Mouse (Mus musculus) intestine, embryonic 14.5 days (tissue): ENCODE results near the gene Fto. TPM values are rescaled to one million over a fixed set of nuclear protein-coding genes. Genes with fewer than 3 reads are reported as not detected.

ENCODE experiments used
- ATAC-seq: fragments of 200-750 bp; cut with Nextera tagmentation; replicated peaks from 2 replicates; pipeline ENCODE4 v1.8.0; 2017; ENCODE audit warnings: low read depth, moderate number of reproducible peaks, moderate TSS enrichment, moderate library complexity; ENCODE audit not compliant: low FRiP score, low TSS enrichment
- DNase-seq: peaks from one replicate; pipeline ENCODE4 v3.0.0-alpha.2; 2018; ENCODE audit warnings: low spot score
- H3K27ac ChIP-seq: fragments of 300-500 bp; sonication (generic); 2 replicates; pipeline ENCODE4 v1.5.1; 2014; ENCODE audit warnings: low read depth, mild to moderate bottlenecking, control low read depth
- H3K27me3 ChIP-seq: fragments of 300-500 bp; sonication (generic); replicated peaks from 2 replicates; pipeline ENCODE4 v1.6.1; 2014; ENCODE audit warnings: low read length, control low read depth; ENCODE audit not compliant: control insufficient read depth, insufficient read depth
- H3K36me3 ChIP-seq: fragments of 300-500 bp; sonication (generic); 2 replicates; pipeline ENCODE4 v1.6.1; 2014; ENCODE audit warnings: low read length, control low read depth; ENCODE audit not compliant: control insufficient read depth, insufficient read depth
- H3K4me1 ChIP-seq: fragments of 300-500 bp; sonication (generic); replicated peaks from 2 replicates; pipeline ENCODE4 v1.6.1; 2014; ENCODE audit warnings: low read length, control low read depth, mixed read lengths; ENCODE audit not compliant: control insufficient read depth, insufficient read depth
- H3K4me2 ChIP-seq: fragments of 300-500 bp; sonication (generic); 2 replicates; pipeline ENCODE4 v1.6.1; 2014; ENCODE audit warnings: low read length
- H3K4me3 ChIP-seq: fragments of 300-500 bp; sonication (generic); 2 replicates; pipeline ENCODE4 v1.5.1; 2014; ENCODE audit warnings: low read depth, low read length, control low read depth, mixed read lengths
- H3K9ac ChIP-seq: fragments of 300-500 bp; sonication (generic); 2 replicates; pipeline ENCODE4 v1.6.1; 2014; ENCODE audit warnings: mild to moderate bottlenecking, low read length
- H3K9me3 ChIP-seq: fragments of 300-500 bp; sonication (generic); 2 replicates; pipeline ENCODE4 v1.6.1; 2016; ENCODE audit warnings: low read length, control low read depth; ENCODE audit not compliant: control insufficient read depth
- WGBS: fragments of 180-500 bp; shearing (Covaris S2); extraction: QIAGEN DNeasy Blood & Tissue Kit; methylation state at CpG from one replicate; pipeline ENCODE4 v1.1.7; 2014; 5-methylcytosine and 5-hydroxymethylcytosine counted together
- polyA plus RNA-seq: library from polyadenylated mRNA; unstranded; fragments of >200 nt; fragmentation: Nextera tagmentation; extraction: Ambion mirVana; gene quantifications from 2 replicates; pipeline ENCODE4 v1.2.1, GENCODE M21; 2014

The Fto gene
- polyA plus RNA-seq, 1 experiment from 2014 or later: 77.7 TPM

DNA sequence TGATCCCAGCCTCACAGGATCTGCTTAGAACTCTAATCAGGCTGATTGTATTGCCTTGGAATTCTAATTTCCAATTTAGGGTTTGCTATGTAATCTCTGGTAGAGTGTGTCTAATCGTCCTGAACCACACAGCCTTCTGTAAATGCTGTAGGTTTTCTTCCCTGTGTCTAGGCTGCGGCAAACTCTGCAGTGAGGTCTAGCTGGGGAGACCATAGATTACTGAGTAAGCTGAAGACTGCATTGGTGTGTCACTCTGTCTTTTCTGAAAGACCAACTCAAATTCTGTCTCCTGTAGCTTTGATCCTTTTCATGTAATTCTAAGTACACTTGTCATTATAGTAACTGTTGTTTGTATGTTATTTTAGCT, 253.2 kb downstream of the Fto start:
- Histone ChIP-seq H3K9me3 (no peaks in the 10 kb centered on the region), H3K36me3 (no peaks in the 10 kb centered on the region), H3K27ac (no peak overlapping the region), H3K9ac (no peak overlapping the region), H3K4me2 (no peak overlapping the region), H3K27me3 (no peaks in the 10 kb centered on the region), H3K4me1 (peaks cover 32% of the 10 kb centered on the region), H3K4me3 (no peak overlapping the region)
- ATAC-seq (no peak), DNase-seq (no peak)
- WGBS: 63% methylated on average over 2 of the region's 2 CpGs

DNA sequence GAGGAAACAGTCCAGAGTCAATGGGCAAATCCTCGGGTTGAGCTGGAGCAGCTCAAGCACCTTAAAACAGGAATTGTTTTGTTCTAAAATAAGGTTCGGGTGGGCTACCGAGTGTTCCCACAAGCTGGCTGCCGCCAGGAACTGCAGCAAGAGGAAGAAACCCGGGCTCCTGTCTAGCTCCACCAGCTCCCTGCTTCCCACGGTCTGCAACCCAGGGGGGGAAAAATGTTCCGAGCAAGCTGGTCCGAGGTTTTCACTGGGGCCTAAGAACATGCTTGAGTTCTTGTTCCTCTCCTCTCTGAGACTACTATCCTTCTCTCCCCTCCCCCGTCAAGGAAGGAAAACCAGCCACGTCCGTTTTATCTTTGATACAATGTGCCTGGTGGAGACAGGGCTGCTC, 256.5 kb downstream of the Fto start:
- H3K4me2 ChIP-seq: peak overlapping the region; percentile 15; the same call in 1 of the 2 replicates

DNA sequence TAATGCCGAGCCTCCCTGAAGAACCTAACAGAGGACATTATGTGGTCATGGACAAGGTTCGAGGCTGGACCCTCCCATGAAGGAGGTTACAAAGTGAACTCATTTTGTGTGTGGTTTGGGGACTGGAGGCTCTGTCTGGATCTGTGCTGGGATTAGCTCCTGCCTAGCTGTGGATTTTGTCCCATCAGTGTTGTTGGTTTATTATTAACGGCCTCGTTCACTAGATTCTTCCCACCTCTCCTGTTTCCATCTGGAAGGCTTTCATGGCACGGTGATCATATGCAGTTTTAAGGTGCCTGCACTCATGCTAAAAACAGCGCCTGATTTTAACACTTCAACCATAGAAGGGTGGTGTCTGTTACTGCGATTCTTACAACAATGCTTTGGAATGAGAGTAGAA, 257.5 kb downstream of the Fto start:
- peaks cover 19% of the 10 kb centered on the region for H3K4me1 ChIP-seq
- no peak overlapping the region for H3K9ac ChIP-seq
- no peak overlapping the region for H3K4me2 ChIP-seq
- 80% methylated on average over 7 of the region's 7 CpGs for WGBS
- no peak overlapping the region for H3K27ac ChIP-seq
- no peak for DNase-seq
- H3K4me3 ChIP-seq: no peak overlapping the region
- no peaks in the 10 kb centered on the region for H3K9me3 ChIP-seq
- H3K27me3 ChIP-seq: no peaks in the 10 kb centered on the region
- ATAC-seq: no peak
- H3K36me3 ChIP-seq: no peaks in the 10 kb centered on the region

More for the DNA sequence above, 256.5 kb downstream of the Fto start:
- no peak overlapping the region for H3K9ac ChIP-seq
- no peak for DNase-seq
- 35% methylated on average over 11 of the region's 11 CpGs for WGBS
- H3K4me1 ChIP-seq: peaks cover 25% of the 10 kb centered on the region
- no peaks in the 10 kb centered on the region for H3K36me3 ChIP-seq
- no peak overlapping the region for H3K4me3 ChIP-seq
- ATAC-seq: no peak
- H3K27ac ChIP-seq: no peak overlapping the region
- H3K9me3 ChIP-seq: no peaks in the 10 kb centered on the region
- no peaks in the 10 kb centered on the region for H3K27me3 ChIP-seq

DNA sequence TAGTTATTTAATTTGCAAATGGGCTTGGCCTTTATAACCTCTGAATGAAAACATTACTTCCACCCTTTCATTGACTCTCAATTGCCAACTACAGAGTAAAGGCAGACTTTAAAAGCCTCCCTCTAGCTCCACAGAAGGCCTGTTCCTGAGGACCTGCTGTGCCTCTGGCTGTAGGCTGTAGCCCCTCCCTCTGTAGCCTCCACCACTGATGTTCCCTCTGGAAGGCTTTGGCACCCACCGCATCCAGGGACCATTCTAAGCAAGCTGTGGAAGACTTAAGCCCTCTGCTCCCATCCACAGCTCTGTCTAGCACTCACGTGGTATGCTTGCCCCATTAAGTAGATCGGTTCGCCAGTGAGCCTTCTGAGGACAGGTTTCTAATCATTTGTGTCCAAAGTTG, 258.7 kb downstream of the Fto start:
- no peak overlapping the region for H3K27ac ChIP-seq
- H3K9me3 ChIP-seq: no peaks in the 10 kb centered on the region
- H3K9ac ChIP-seq: no peak overlapping the region
- no peak overlapping the region for H3K4me2 ChIP-seq
- no peak overlapping the region for H3K4me3 ChIP-seq
- no peak for DNase-seq
- WGBS: 72% methylated on average over 4 of the region's 4 CpGs
- no peaks in the 10 kb centered on the region for H3K27me3 ChIP-seq
- no peak for ATAC-seq
- peaks cover 13% of the 10 kb centered on the region for H3K4me1 ChIP-seq
- H3K36me3 ChIP-seq: no peaks in the 10 kb centered on the region

DNA sequence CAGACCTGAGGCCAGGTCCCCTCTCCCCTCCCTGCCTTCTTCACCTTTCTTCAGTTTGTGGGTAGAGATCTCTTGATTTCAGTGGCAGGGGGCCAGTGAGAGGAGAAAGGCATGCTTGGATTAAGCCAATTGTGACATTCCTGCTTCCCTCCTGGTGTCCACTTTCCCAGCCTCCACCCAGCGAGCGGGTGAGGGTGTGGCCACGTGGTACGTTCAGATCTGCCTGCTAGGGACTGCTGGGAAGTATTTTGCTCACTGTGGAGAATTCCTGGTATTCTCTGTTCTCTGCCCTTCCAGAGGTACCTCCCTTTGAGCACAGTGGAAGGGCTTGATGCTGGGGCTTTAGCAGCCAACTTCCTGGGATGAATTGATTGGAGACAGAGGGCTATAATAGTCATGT, 259.3 kb downstream of the Fto start:
- no peaks in the 10 kb centered on the region for H3K27me3 ChIP-seq
- peaks cover 13% of the 10 kb centered on the region for H3K4me1 ChIP-seq
- WGBS: 32% methylated on average over 4 of the region's 4 CpGs
- DNase-seq: no peak
- no peak overlapping the region for H3K27ac ChIP-seq
- no peak overlapping the region for H3K9ac ChIP-seq
- H3K4me3 ChIP-seq: no peak overlapping the region
- no peak overlapping the region for H3K4me2 ChIP-seq
- no peaks in the 10 kb centered on the region for H3K36me3 ChIP-seq
- ATAC-seq: no peak
- no peaks in the 10 kb centered on the region for H3K9me3 ChIP-seq

DNA sequence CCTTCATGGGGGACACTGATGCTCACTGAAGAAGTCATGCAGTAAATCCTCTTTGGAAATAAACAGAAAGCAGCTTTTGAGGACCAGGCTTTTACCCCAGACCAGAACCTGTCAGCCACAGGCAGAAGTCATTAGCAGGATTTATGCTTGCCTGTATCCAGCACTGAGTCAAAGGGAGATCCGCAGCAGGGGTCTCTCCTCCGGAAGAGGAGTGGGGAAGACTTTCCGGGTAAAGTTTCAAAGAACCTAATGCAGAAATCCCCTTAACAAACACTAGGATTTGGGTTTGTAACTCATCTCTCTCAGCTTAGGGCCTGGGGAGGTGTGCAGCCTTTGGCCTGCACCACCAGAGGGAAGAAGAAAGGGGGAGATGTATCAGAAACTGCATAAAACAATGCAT, 262.3 kb downstream of the Fto start:
- no peaks in the 10 kb centered on the region for H3K9me3 ChIP-seq
- H3K27me3 ChIP-seq: no peaks in the 10 kb centered on the region
- H3K27ac ChIP-seq: no peak overlapping the region
- WGBS: 28% methylated on average over 3 of the region's 3 CpGs
- H3K9ac ChIP-seq: no peak overlapping the region
- peaks cover 4% of the 10 kb centered on the region; the same call in 1 of the 2 replicates for H3K4me1 ChIP-seq
- ATAC-seq: no peak
- H3K4me2 ChIP-seq: no peak overlapping the region
- no peak overlapping the region for H3K4me3 ChIP-seq
- DNase-seq: no peak
- no peaks in the 10 kb centered on the region for H3K36me3 ChIP-seq

DNA sequence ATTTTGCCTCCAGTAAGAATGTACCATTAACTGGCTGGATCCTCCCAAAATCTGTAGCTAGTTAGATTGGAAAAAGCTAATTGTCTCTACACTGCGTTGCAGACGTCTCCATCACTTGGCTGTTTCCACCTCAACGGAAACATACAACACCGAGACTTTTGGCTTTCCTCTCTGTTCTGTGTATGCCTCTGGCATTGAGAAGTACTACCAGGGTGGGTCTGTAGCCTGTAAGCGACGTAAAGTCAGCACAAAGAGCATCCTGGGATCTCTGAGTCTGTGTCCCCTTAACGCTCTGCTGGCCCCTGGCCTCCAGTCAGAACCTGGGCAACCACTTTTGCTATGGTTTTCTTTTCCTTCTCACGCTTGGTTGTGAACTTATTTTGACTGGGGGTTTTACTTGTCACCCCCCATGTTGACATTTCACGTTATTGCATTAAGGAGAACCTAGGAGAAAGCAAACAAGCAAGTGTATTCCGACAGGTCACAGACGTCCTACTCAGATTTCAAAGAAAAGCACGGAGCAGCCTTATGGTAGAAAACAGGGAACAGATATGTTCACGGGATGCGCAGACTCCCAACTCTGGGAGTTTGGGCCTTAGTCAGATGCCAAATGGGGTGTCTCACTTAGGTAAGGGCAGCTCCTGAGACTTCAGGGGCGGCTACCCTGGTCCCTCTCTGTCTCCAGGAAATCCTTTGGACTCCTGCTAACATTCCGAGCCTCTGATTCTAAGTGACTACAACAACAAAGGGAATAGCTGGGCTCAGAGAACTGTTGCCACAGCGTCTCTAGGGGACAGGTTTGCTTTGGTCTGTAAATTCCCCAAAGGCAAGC, 263.0 kb downstream of the Fto start:
- ATAC-seq: no peak
- DNase-seq: no peak
- Histone ChIP-seq H3K4me3 (no peak overlapping the region), H3K4me1 (peaks cover 4% of the 10 kb centered on the region; the same call in 1 of the 2 replicates), H3K27me3 (no peaks in the 10 kb centered on the region), H3K4me2 (no peak overlapping the region), H3K9ac (no peak overlapping the region), H3K9me3 (no peaks in the 10 kb centered on the region), H3K27ac (no peak overlapping the region), H3K36me3 (no peaks in the 10 kb centered on the region)
- 41% methylated on average over 17 of the region's 17 CpGs for WGBS

DNA sequence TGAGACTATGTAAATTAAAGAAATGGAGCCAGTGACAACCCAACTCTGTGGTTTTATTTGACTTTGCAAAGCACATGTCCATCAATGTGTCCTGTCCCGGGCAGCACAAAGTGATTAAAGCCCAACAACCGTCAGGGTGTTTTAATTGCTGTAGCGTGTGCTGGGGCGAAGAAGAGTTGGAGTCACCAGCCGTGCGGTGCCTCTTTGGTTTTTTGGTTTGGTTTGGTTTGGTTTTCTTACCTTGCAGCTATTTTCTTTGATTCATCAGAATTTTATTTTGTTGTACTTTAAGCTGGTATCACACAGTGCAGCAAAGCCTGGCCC, 263.6 kb downstream of the Fto start:
- Histone ChIP-seq H3K27ac (no peak overlapping the region), H3K9me3 (no peaks in the 10 kb centered on the region), H3K4me2 (no peak overlapping the region), H3K4me1 (peaks cover 4% of the 10 kb centered on the region; the same call in 1 of the 2 replicates), H3K9ac (no peak overlapping the region), H3K4me3 (no peak overlapping the region), H3K36me3 (no peaks in the 10 kb centered on the region), H3K27me3 (no peaks in the 10 kb centered on the region)
- 63% methylated on average over 6 of the region's 6 CpGs for WGBS
- no peak for ATAC-seq
- no peak for DNase-seq

DNA sequence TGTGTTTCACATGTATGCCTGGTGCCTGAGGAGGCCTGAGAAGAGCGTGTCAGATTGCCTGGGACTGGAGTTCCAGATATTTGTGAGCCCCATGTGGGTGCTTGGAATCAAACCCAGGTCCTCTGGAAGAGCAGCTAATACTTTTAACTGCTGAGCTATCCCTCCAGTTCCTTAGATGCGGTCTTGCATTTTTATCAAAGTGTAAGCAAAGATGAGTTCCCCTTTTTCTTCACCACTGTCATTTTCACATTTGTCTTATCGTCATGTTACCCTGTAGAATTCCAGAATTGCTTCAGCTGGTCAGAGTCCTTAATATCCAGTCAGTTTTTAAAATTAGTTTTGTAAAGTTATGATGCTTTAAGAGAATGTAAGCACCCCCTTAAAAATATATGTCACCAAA, 264.3 kb downstream of the Fto start:
- 95% methylated on average over 3 of the region's 3 CpGs for WGBS

More for the DNA sequence above, 264.3 kb downstream of the Fto start:
- Histone ChIP-seq H3K27me3 (no peaks in the 10 kb centered on the region), H3K4me1 (peaks cover 4% of the 10 kb centered on the region; the same call in 1 of the 2 replicates), H3K9ac (no peak overlapping the region), H3K4me2 (no peak overlapping the region), H3K36me3 (no peaks in the 10 kb centered on the region), H3K4me3 (no peak overlapping the region), H3K27ac (no peak overlapping the region), H3K9me3 (no peaks in the 10 kb centered on the region)
- ATAC-seq (no peak), DNase-seq (no peak)
